Mouse (Mus musculus) right cerebral cortex, postnatal 14 days (tissue): ENCODE data around the gene Ggt6.

ENCODE experiments used
- DNase-seq: peaks from one replicate; pipeline ENCODE4 v3.0.0; 2022

The Ggt6 gene

GRCm38 (mm10) chr11:72434963-72435693 is at the start of gene Ggt6:
Ggt6 (plus strand) TSS chr11:72435526.
- DNase-seq, result no peak

- DNase-seq, result no peak
Measured at GRCm38 (mm10) chr11:72388113-72388529, 47.2 kb upstream of the Ggt6 start.

GRCm38 (mm10) chr11:72389407-72390142 is 45.8 kb upstream of the Ggt6 start:
- DNase-seq, result no peak

- no peak for DNase-seq
Measured at GRCm38 (mm10) chr11:72391181-72391580, 44.1 kb upstream of the Ggt6 start.

GRCm38 (mm10) chr11:72393243-72393642 is 42.1 kb upstream of the Ggt6 start:
- no peak for DNase-seq

- DNase-seq, result no peak
Measured at GRCm38 (mm10) chr11:72393669-72394068, 41.7 kb upstream of the Ggt6 start.

GRCm38 (mm10) chr11:72394694-72395093 is 40.6 kb upstream of the Ggt6 start:
- DNase-seq, result no peak

GRCm38 (mm10) chr11:72395652-72396051 is 39.7 kb upstream of the Ggt6 start:
- no peak for DNase-seq

- no peak for DNase-seq
Measured at GRCm38 (mm10) chr11:72396621-72397020, 38.7 kb upstream of the Ggt6 start.

- no peak for DNase-seq
Measured at GRCm38 (mm10) chr11:72397072-72397471, 38.3 kb upstream of the Ggt6 start.

- no peak for DNase-seq
Measured at GRCm38 (mm10) chr11:72397811-72398525, 37.4 kb upstream of the Ggt6 start.

GRCm38 (mm10) chr11:72401068-72401467 is 34.3 kb upstream of the Ggt6 start:
- DNase-seq, result no peak

- no peak for DNase-seq
Measured at GRCm38 (mm10) chr11:72402017-72402416, 33.3 kb upstream of the Ggt6 start.

- DNase-seq, result no peak
Measured at GRCm38 (mm10) chr11:72402969-72403368, 32.4 kb upstream of the Ggt6 start.

- no peak for DNase-seq
Measured at GRCm38 (mm10) chr11:72405532-72405931, 29.8 kb upstream of the Ggt6 start.

GRCm38 (mm10) chr11:72406079-72406675 is 29.1 kb upstream of the Ggt6 start:
- no peak for DNase-seq

GRCm38 (mm10) chr11:72407081-72407480 is 28.2 kb upstream of the Ggt6 start:
- no peak for DNase-seq

- no peak for DNase-seq
Measured at GRCm38 (mm10) chr11:72407574-72407973, 27.8 kb upstream of the Ggt6 start.

GRCm38 (mm10) chr11:72408451-72409170 is 26.7 kb upstream of the Ggt6 start:
- no peak for DNase-seq

- DNase-seq, result no peak
Measured at GRCm38 (mm10) chr11:72409649-72410385, 25.5 kb upstream of the Ggt6 start.

- no peak for DNase-seq
Measured at GRCm38 (mm10) chr11:72410521-72411092, 24.7 kb upstream of the Ggt6 start.
